Mouse (Mus musculus) E14TG2a.4 (cell line): ENCODE measurements around the gene Fth1.
"Not testable (repeated sequence)": the region's sequence is repeated elsewhere in the genome, so short reads cannot be mapped to it uniquely, and the experiment has no call there.

Experiments
- CTCF ChIP-seq: conservative IDR thresholded peaks from 2 replicates; pipeline ENCODE4 v1.5.1; 2014; ENCODE audit warnings: low read length
- NANOG ChIP-seq: IDR thresholded peaks from 2 replicates; pipeline ENCODE4 v1.6.1; 2014; ENCODE audit warnings: borderline replicate concordance, low read length, mixed read lengths

DNA sequence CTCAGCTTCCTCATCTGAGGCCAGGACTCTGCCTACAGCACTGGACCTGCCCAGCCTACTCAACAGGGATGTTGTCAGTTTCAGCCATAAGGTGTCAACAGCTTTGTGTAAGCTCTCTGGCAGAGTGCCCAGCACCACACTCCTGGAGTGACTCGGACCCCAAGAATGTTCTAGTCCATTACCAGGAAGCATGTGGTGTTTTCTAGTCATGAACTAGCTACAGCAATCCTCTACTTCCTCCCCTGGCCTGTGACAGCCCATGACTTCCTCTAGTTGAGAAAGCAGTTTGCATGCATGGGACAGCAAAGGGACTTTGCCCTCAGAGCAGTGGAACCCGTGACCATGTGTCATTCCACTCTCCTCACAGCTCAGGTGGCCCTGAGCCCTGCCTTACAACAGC, 5.5 kb upstream of the Fth1 start:
- not testable (repeated sequence) for TF ChIP-seq CTCF, NANOG
